Mouse (Mus musculus): Measurements from ENCODE around the gene Epsti1.

- TF ChIP-seq CTCF (IDR thresholded peaks at IDR 0.05; ENCODE audit: extremely low read depth, insufficient read depth, insufficient read length, insufficient replicate concordance) (no peak), POLR2A (IDR thresholded peaks at IDR 0.05; ENCODE audit: low read depth, low read length) (no peak)
Observed at GRCm38 (mm10) chr14:77942235-77942634, 38.2 kb downstream of the Epsti1 start.
